Mouse (Mus musculus) CH12.LX (cell line): ENCODE measurements around the gene Gm49396. TPM values are rescaled to one million over a fixed set of nuclear protein-coding genes. Genes with fewer than 3 reads are reported as not detected.

Experiments used
- DNase-seq: peaks from one replicate; pipeline ENCODE4 v3.0.0-alpha.2; 2013; ENCODE audit errors: extremely low read depth
- H3K27ac ChIP-seq: 2 replicates; pipeline ENCODE4 v1.5.1; 2012; ENCODE audit warnings: low read depth, mild to moderate bottlenecking, control low read depth, moderate library complexity; ENCODE audit not compliant: insufficient read depth
- H3K27me3 ChIP-seq: replicated peaks from 2 replicates; pipeline ENCODE3; 2012; ENCODE audit warnings: inconsistent platforms
- H3K36me3 ChIP-seq, 2 experiments: replicated peaks in 1 of 2; 2 replicates each; pipeline versions ENCODE3 to v1.6.1; 2012; ENCODE audit warnings: inconsistent platforms in 1 of 2, low read length in 1 of 2, mild to moderate bottlenecking in 1 of 2, mixed read lengths in 1 of 2, moderate library complexity in 1 of 2; ENCODE audit not compliant: control insufficient read depth in 1 of 2, insufficient read depth in 1 of 2
- H3K4me1 ChIP-seq, 2 experiments: 2 replicates each; pipeline ENCODE4 v1.6.1; 2012; ENCODE audit warnings: inconsistent platforms in 1 of 2, moderate library complexity in 1 of 2; ENCODE audit not compliant: insufficient read depth in 2 of 2, control insufficient read depth in 1 of 2
- H3K4me2 ChIP-seq: 2 replicates; pipeline ENCODE4 v1.6.1; 2012; ENCODE audit warnings: low read depth, mild to moderate bottlenecking, control low read depth; ENCODE audit not compliant: poor library complexity, insufficient read depth, severe bottlenecking
- H3K4me3 ChIP-seq, 3 experiments: fragments of 150-350 bp in 1 of 3; sonication (generic) in 1 of 3; replicated peaks in 1 of 3; 2 replicates each; pipeline versions ENCODE3 to v1.5.1; 2011 to 2012; ENCODE audit warnings: low read depth in 2 of 3, low read length in 2 of 3, mild to moderate bottlenecking in 2 of 3, moderate library complexity in 2 of 3, control low read depth in 1 of 3, improper control_type of control experiment in 1 of 3, inconsistent platforms in 1 of 3, mixed read lengths in 1 of 3; ENCODE audit not compliant: poor library complexity in 1 of 3
- H3K79me2 ChIP-seq: replicated peaks from 2 replicates; pipeline ENCODE4 v1.6.1; 2012; ENCODE audit warnings: mild to moderate bottlenecking, moderate library complexity; ENCODE audit not compliant: control insufficient read depth, poor library complexity, insufficient read depth, severe bottlenecking; ENCODE audit errors: extremely low read depth
- H3K9ac ChIP-seq: 2 replicates; pipeline ENCODE4 v1.6.1; 2012; ENCODE audit warnings: low read depth, mild to moderate bottlenecking, control low read depth, moderate library complexity; ENCODE audit not compliant: insufficient read depth
- H3K9me3 ChIP-seq: replicated peaks from 2 replicates; pipeline ENCODE3; 2012; ENCODE audit warnings: low read length, inconsistent platforms, mixed read lengths
- BHLHE40 ChIP-seq: IDR thresholded peaks from 2 replicates; pipeline ENCODE4 v1.6.1; 2011; ENCODE audit warnings: mild to moderate bottlenecking, low read depth, low read length, improper control_type of control experiment
- CTCF ChIP-seq, 2 experiments: IDR thresholded peaks in 1 of 2; conservative IDR thresholded peaks in 1 of 2; 2 replicates each; pipeline ENCODE4 v1.5.1; 2011 to 2012; ENCODE audit warnings: low read depth in 2 of 2, low read length in 2 of 2, improper control_type of control experiment in 1 of 2, inconsistent platforms in 1 of 2, mild to moderate bottlenecking in 1 of 2, moderate library complexity in 1 of 2
- IRF4 ChIP-seq: IDR thresholded peaks from 2 replicates; pipeline ENCODE4 v1.6.1; 2014; ENCODE audit warnings: low read depth, mild to moderate bottlenecking, inconsistent platforms, low read length, improper control_type of control experiment
- KAT2A ChIP-seq: IDR thresholded peaks from 2 replicates; pipeline ENCODE4 v1.6.1; 2012; ENCODE audit warnings: low read length, improper control_type of control experiment, inconsistent platforms; ENCODE audit not compliant: insufficient replicate concordance
- MAFK ChIP-seq: IDR thresholded peaks from 2 replicates; pipeline ENCODE4 v1.6.1; 2011; ENCODE audit warnings: low read length, improper control_type of control experiment; ENCODE audit not compliant: insufficient replicate concordance
- MAZ ChIP-seq: IDR thresholded peaks from 2 replicates; pipeline ENCODE4 v1.6.1; 2012; ENCODE audit warnings: low read depth, mild to moderate bottlenecking, inconsistent platforms, low read length, improper control_type of control experiment, moderate library complexity
- NRF1 ChIP-seq: IDR thresholded peaks from 2 replicates; pipeline ENCODE4 v1.6.1; 2014; ENCODE audit warnings: low read depth, mild to moderate bottlenecking, inconsistent platforms, low read length, improper control_type of control experiment, moderate library complexity
- RAD21 ChIP-seq: IDR thresholded peaks from 2 replicates; pipeline ENCODE4 v1.6.1; 2011; ENCODE audit warnings: low read depth, mild to moderate bottlenecking, low read length, improper control_type of control experiment, moderate library complexity
- SIN3A ChIP-seq: IDR thresholded peaks from 2 replicates; pipeline ENCODE4 v1.6.1; 2012; ENCODE audit warnings: low read length, improper control_type of control experiment, inconsistent platforms
- SMC3 ChIP-seq: IDR thresholded peaks from 2 replicates; pipeline ENCODE4 v1.6.1; 2011; ENCODE audit warnings: low read depth, low read length, improper control_type of control experiment
- TCF12 ChIP-seq: IDR thresholded peaks from 2 replicates; pipeline ENCODE4 v1.6.1; 2014; ENCODE audit warnings: low read depth, mild to moderate bottlenecking, inconsistent platforms, low read length, improper control_type of control experiment
- ZC3H11A ChIP-seq: IDR thresholded peaks from 2 replicates; pipeline ENCODE4 v1.6.1; 2012; ENCODE audit warnings: low read depth, mild to moderate bottlenecking, inconsistent platforms, low read length, improper control_type of control experiment
- dilution Hi-C: fragments of 300-500 bp; cut with MboI; formaldehyde crosslinking; loops from 2 replicates; pipeline ENCODE4 v1.14.3; 2020; ENCODE audit warnings: low sequenced_read_pairs; ENCODE audit not compliant: extremely low pct_unique_long_range_greater_than_20kb, extremely low pct_ligation_motif_present
- in situ Hi-C: fragments of 300-500 bp; cut with MboI; formaldehyde crosslinking; loops from 3 replicates; pipeline ENCODE4 v1.14.3; 2019; ENCODE audit warnings: low sequenced_read_pairs, low pct_ligation_motif_present, low pct_unique_long_range_greater_than_20kb, mixed read lengths
- polyA plus RNA-seq: library from polyadenylated mRNA; unstranded; fragments of >175 nt; gene quantifications from 2 replicates; pipeline ENCODE4 v1.2.1, GENCODE M21; 2012; ENCODE audit warnings: low read depth; ENCODE audit not compliant: insufficient read length
- total RNA-seq, 2 experiments: library from RNA; depleted of rRNA; stranded (reverse); fragments of 300-350 nt in 1 of 2; fragments of >200 nt in 1 of 2; gene quantifications; 2 replicates each; pipeline ENCODE4 v1.2.3; 2012 to 2014

Gm49396 gene
- total and polyA plus RNA-seq, 3 experiments: 1.9 to 3.3 (median 2.7) TPM

- Histone ChIP-seq H3K27me3 (no peaks in the 10 kb centered on the region), H3K9ac (no peak overlapping the region), H3K79me2 (no peaks in the 10 kb centered on the region), H3K4me3 (no peak overlapping the region), H3K36me3 (peaks cover 27 to 46% of the 10 kb centered on the region in 2 experiments), H3K27ac (no peak overlapping the region), H3K4me2 (no peak overlapping the region)
- dilution Hi-C loops (no loop called here), in situ Hi-C loops (no loop called here)
- peak; percentile 63 for DNase-seq
- 0 out of 2 replicates have a peak, but pooled peaks have one; percentile 25 for TF ChIP-seq IRF4
- no peak for TF ChIP-seq KAT2A
- TF ChIP-seq ZC3H11A: peak; percentile 23; the same call in 1 of the 2 replicates
- TF ChIP-seq SMC3: peak; percentile 84
- peak; percentile 63 for TF ChIP-seq RAD21
- peak; percentile 73 to 84 for TF ChIP-seq CTCF (conservative IDR thresholded peaks at IDR 0.05 in 1 of 2, IDR thresholded peaks at IDR 0.05 in 1 of 2; ENCODE audit: low read depth in 2 of 2, low read length in 2 of 2)
- no peak for TF ChIP-seq MAZ
- no peak for TF ChIP-seq TCF12
- TF ChIP-seq NRF1: no peak
- TF ChIP-seq, all 38 proteins: peak for 5
- Histone ChIP-seq H3K4me1 (peaks cover 0 to 21% of the 10 kb centered on the region in 2 experiments; a peak in 2 of 4 replicates), H3K9me3 (no peaks in the 10 kb centered on the region)
Observed at GRCm38 (mm10) chr7:30613529-30614112, 50.5 kb downstream of the Gm49396 start.

- in situ Hi-C loops (no loop called here), dilution Hi-C loops (no loop called here)
- Histone ChIP-seq H3K4me2 (no peak overlapping the region), H3K9ac (no peak overlapping the region), H3K9me3 (no peaks in the 10 kb centered on the region), H3K79me2 (peaks cover 2% of the 10 kb centered on the region; the same call in 1 of the 2 replicates), H3K27me3 (no peaks in the 10 kb centered on the region), H3K4me3 (no peak overlapping the region), H3K36me3 (peaks cover 34 to 51% of the 10 kb centered on the region in 2 experiments), H3K4me1 (peaks cover 0 to 18% of the 10 kb centered on the region in 2 experiments; a peak in 2 of 4 replicates), H3K27ac (no peak overlapping the region)
- peak; percentile 60 for DNase-seq
- TF ChIP-seq MAFK: no peak
- no peak for TF ChIP-seq BHLHE40
- peak; percentile 52 for TF ChIP-seq SMC3
- peak; percentile 57 for TF ChIP-seq RAD21
- peak in 1 of 2 experiments; percentile 71; a peak in 3 of 4 replicates for TF ChIP-seq CTCF (conservative IDR thresholded peaks at IDR 0.05 in 1 of 2, IDR thresholded peaks at IDR 0.05 in 1 of 2; ENCODE audit: low read depth in 2 of 2, low read length in 2 of 2)
- TF ChIP-seq ZC3H11A: 0 out of 2 replicates have a peak, but pooled peaks have one; percentile 2
- TF ChIP-seq SIN3A: no peak
Observed at GRCm38 (mm10) chr7:30614454-30614853, 51.3 kb downstream of the Gm49396 start.
